Comparison of ENCODE assay signal across 17 mouse cellular contexts in the genomic region with DNA sequence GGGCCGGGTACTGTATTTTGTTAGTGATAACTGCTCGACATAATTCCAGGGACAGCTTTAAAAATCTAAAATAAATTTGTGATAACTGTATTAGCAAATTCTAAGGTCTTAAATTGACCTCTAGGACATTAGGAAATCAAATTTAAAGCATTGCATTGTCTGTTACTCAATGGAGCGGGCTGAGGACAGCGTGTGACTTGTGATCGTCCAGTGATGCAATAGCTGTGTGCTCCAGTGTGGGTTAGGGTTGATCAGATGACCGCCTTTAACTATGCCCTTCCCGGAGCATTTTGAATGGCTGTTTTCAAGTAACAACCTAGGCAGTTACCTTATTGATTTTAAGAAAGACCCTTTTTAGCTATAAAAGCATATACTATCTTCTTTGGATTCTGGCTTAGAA. TPM values are rescaled to one million over a fixed set of nuclear protein-coding genes. Genes with fewer than 3 reads are reported as not detected.
A peak's percentile ranks its signal among the peaks of the same experiment; 100 is the strongest.
DNase-seq lines count a peak whose midpoint lies in the region; ATAC-seq and TF ChIP-seq lines count a peak whose summit lies in the region.
"Had no signal": no experiment of that assay in that cellular context is flagged by ENCODE, and none has a peak within 500 bp of the region (broad histone marks: within the 10 kb centered on the region; RNA-seq: fewer than 3 reads in every experiment).

No protein-coding gene starts in this region.

- H3K9ac ChIP-seq in liver, postnatal 0 days (replicated peaks): no peak overlapping the region
- H3K9ac ChIP-seq: forebrain, postnatal 0 days; limb, embryonic 13.5 days had no signal

- DNase-seq in heart, embryonic 10.5 days (ENCODE audit: low spot score): no peak
- no peak for DNase-seq in heart, adult 8-10 months (ENCODE audit: low spot score)
- DNase-seq in adrenal gland, adult 8-10 months: peak; percentile 35
- peak; percentile 55 for DNase-seq in liver, postnatal 0 days
- no peak for DNase-seq in frontal cortex, postnatal 10 days (ENCODE audit: low spot score in 2 of 2)
- DNase-seq in urinary bladder, postnatal 25 days (ENCODE audit: low spot score): no peak
- no peak for DNase-seq in thymus, postnatal 10 days (ENCODE audit: low spot score in 2 of 2)
- DNase-seq: cerebellum, adult 18-20 months; forebrain, postnatal 0 days; kidney, postnatal 25 days; layer of hippocampus, postnatal 36 days; thymus, postnatal 36 days had no signal

- H3K9me3 ChIP-seq in heart, embryonic 10.5 days: no peaks in the 10 kb centered on the region
- no peaks in the 10 kb centered on the region for H3K9me3 ChIP-seq in liver, postnatal 0 days (ENCODE audit: low read length)
- H3K9me3 ChIP-seq: hindbrain, embryonic 10.5 days; limb, embryonic 13.5 days; midbrain, embryonic 10.5 days had no signal

- no peaks in the 10 kb centered on the region; the same call in 1 of the 2 replicates for H3K36me3 ChIP-seq in heart, embryonic 10.5 days
- no peaks in the 10 kb centered on the region for H3K36me3 ChIP-seq in liver, postnatal 0 days (replicated peaks; ENCODE audit: insufficient read depth, low read length)
- H3K36me3 ChIP-seq: hindbrain, embryonic 10.5 days; midbrain, embryonic 10.5 days had no signal

- no peaks in the 10 kb centered on the region for H3K27me3 ChIP-seq in heart, embryonic 10.5 days (ENCODE audit: insufficient read depth, poor library complexity, severe bottlenecking)
- H3K27me3 ChIP-seq in liver, postnatal 0 days (ENCODE audit: insufficient read depth, low read length): no peaks in the 10 kb centered on the region
- H3K27me3 ChIP-seq: limb, embryonic 13.5 days had no signal

- H3K27ac ChIP-seq in heart, embryonic 10.5 days: 0 out of 2 replicates have a peak overlapping the region, but pooled peaks have one; percentile 22
- H3K27ac ChIP-seq in brown adipose tissue, adult 24 weeks (replicated peaks; ENCODE audit: low read depth, low read length): peak overlapping the region; percentile 94
- peak overlapping the region; percentile 89 for H3K27ac ChIP-seq in liver, postnatal 0 days (ENCODE audit: low read depth)
- H3K27ac ChIP-seq: hindbrain, embryonic 10.5 days; limb, embryonic 13.5 days; midbrain, embryonic 10.5 days had no signal

- no peak overlapping the region for H3K4me2 ChIP-seq in liver, postnatal 0 days (ENCODE audit: low read depth, low read length)
- H3K4me2 ChIP-seq: limb, embryonic 13.5 days had no signal

- peak; percentile 93 for TF ChIP-seq EP300 in liver, postnatal 0 days (IDR thresholded peaks at IDR 0.05; ENCODE audit: low read depth)

- peaks cover 17% of the 10 kb centered on the region; the same call in 1 of the 2 replicates for H3K4me1 ChIP-seq in heart, embryonic 10.5 days
- H3K4me1 ChIP-seq in brown adipose tissue, adult 24 weeks (ENCODE audit: control insufficient read depth, insufficient read depth, insufficient read length, low read length): peaks cover 29% of the 10 kb centered on the region
- peaks cover 31% of the 10 kb centered on the region for H3K4me1 ChIP-seq in liver, postnatal 0 days (ENCODE audit: insufficient read depth)
- H3K4me1 ChIP-seq: hindbrain, embryonic 10.5 days; midbrain, embryonic 10.5 days had no signal

- 81% methylated on average over 7 of the region's 7 CpGs for WGBS in heart, embryonic 10.5 days
- WGBS in liver, postnatal 0 days (ENCODE audit: insufficient replicate concordance): 56% methylated on average over 7 of the region's 7 CpGs

- peak; percentile 87 for ATAC-seq in liver, postnatal 0 days
- ATAC-seq: forebrain, postnatal 0 days; intestine, embryonic 16.5 days had no signal

- TF ChIP-seq CTCF in liver, postnatal 0 days (IDR thresholded peaks at IDR 0.05; ENCODE audit: low read depth): no peak

- H3K4me3 ChIP-seq in heart, embryonic 10.5 days: 0 out of 2 replicates have a peak overlapping the region, but pooled peaks have one; percentile 5
- H3K4me3 ChIP-seq in brown adipose tissue, adult 24 weeks (ENCODE audit: insufficient read depth, low read depth, low read length): no peak overlapping the region
- no peak overlapping the region for H3K4me3 ChIP-seq in liver, postnatal 0 days (ENCODE audit: low read depth, low read length)
- H3K4me3 ChIP-seq: hindbrain, embryonic 10.5 days; limb, embryonic 13.5 days; midbrain, embryonic 10.5 days had no signal

RNA-seq across cellular contexts. Expression of a gene that starts 36.6 kb away (rescaled TPM):
- polyA plus RNA-seq in heart, embryonic 10.5 days (2016; fragmentation: Nextera tagmentation; extraction: Ambion mirVana): 0.33 and 1.1 TPM in 2 replicates
- total RNA-seq in heart, adult 8-10 months (2022): under 1 TPM in 2 of 4 experiments, not detected in 2; 0.23 to 0.41 TPM
- under 1 TPM in 3 of 4 experiments, not detected in 1; 0.28 to 0.73 (median 0.59) TPM for total RNA-seq in adrenal gland, adult 8-10 months (2022)
- not detected in 2 replicates for polyA plus RNA-seq in brown adipose tissue, adult 24 weeks (2012; ENCODE audit: insufficient read depth, insufficient read length, missing spikeins)
- not detected in 2 replicates for polyA plus RNA-seq in liver, postnatal 0 days (2015; fragmentation: Nextera tagmentation; extraction: Ambion mirVana)

RNA-seq across cellular contexts. Expression of a gene that starts 42.0 kb away (rescaled TPM):
- polyA plus RNA-seq in heart, embryonic 10.5 days (2016; fragmentation: Nextera tagmentation; extraction: Ambion mirVana): 14.4 and 19.6 TPM in 2 replicates
- total RNA-seq in heart, adult 8-10 months (2022): 100 to 1,000 TPM; 109 to 137 (median 121) TPM
- 100 to 1,000 TPM; 117 to 145 (median 127) TPM for total RNA-seq in adrenal gland, adult 8-10 months (2022)
- 43.3 and 74.8 TPM in 2 replicates for polyA plus RNA-seq in brown adipose tissue, adult 24 weeks (2012; ENCODE audit: insufficient read depth, insufficient read length, missing spikeins)
- 9.9 TPM in 2 replicates for polyA plus RNA-seq in liver, postnatal 0 days (2015; fragmentation: Nextera tagmentation; extraction: Ambion mirVana)

Comparison
In these comparisons a context has a peak if more than half of its experiments do, and no peak if none do; other contexts are left out.
1. DNase-seq: peak in adrenal gland, adult 8-10 months (single experiment) and liver, postnatal 0 days (single experiment); none in heart, embryonic 10.5 days (single experiment), heart, adult 8-10 months (single experiment), frontal cortex, postnatal 10 days (0 of 2), urinary bladder, postnatal 25 days (single experiment) and thymus, postnatal 10 days (0 of 2).
2. H3K27ac ChIP-seq: peak in every context shown above with its lines; median percentile 94 in brown adipose tissue, adult 24 weeks; 89 in liver, postnatal 0 days; 22 in heart, embryonic 10.5 days.